Mouse (Mus musculus) midbrain, embryonic 13.5 days (tissue): Measurements from ENCODE around the gene Dclk2. TPM values are rescaled to one million over a fixed set of nuclear protein-coding genes. Genes with fewer than 3 reads are reported as not detected.

Experiments
- ATAC-seq: fragments of 200-750 bp; cut with Nextera tagmentation; 2 replicates; pipeline ENCODE4 v1.8.0; 2017; ENCODE audit warnings: mild to moderate bottlenecking, moderate TSS enrichment, moderate library complexity
- H3K27ac ChIP-seq: fragments of 300-500 bp; sonication (generic); 2 replicates; pipeline ENCODE4 v1.5.1; 2015; ENCODE audit warnings: inconsistent platforms, mild to moderate bottlenecking, moderate library complexity
- H3K27me3 ChIP-seq: fragments of 300-500 bp; sonication (generic); 2 replicates; pipeline ENCODE4 v1.6.1; 2015; ENCODE audit warnings: mild to moderate bottlenecking, inconsistent platforms
- H3K36me3 ChIP-seq: fragments of 300-500 bp; sonication (generic); 2 replicates; pipeline ENCODE4 v1.6.1; 2015; ENCODE audit warnings: mild to moderate bottlenecking, inconsistent platforms
- H3K4me1 ChIP-seq: fragments of 300-500 bp; sonication (generic); replicated peaks from 2 replicates; pipeline ENCODE4 v1.6.1; 2015; ENCODE audit warnings: inconsistent platforms
- H3K4me2 ChIP-seq: fragments of 300-500 bp; sonication (generic); replicated peaks from 2 replicates; pipeline ENCODE4 v1.6.1; 2015; ENCODE audit warnings: moderate library complexity, mild to moderate bottlenecking, inconsistent platforms
- H3K4me3 ChIP-seq: fragments of 300-500 bp; sonication (generic); replicated peaks from 2 replicates; pipeline ENCODE4 v1.5.1; 2015; ENCODE audit warnings: mild to moderate bottlenecking, inconsistent platforms
- H3K9ac ChIP-seq: fragments of 300-500 bp; sonication (generic); replicated peaks from 2 replicates; pipeline ENCODE4 v1.6.1; 2015; ENCODE audit warnings: mild to moderate bottlenecking, inconsistent platforms
- H3K9me3 ChIP-seq: fragments of 300-500 bp; sonication (generic); 2 replicates; pipeline ENCODE4 v1.6.1; 2016; ENCODE audit warnings: mild to moderate bottlenecking, inconsistent platforms
- WGBS: fragments of 180-500 bp; shearing (Covaris S2); methylation state at CpG from one replicate; pipeline ENCODE4 v1.1.7; 2015; 5-methylcytosine and 5-hydroxymethylcytosine counted together
- polyA plus RNA-seq: library from polyadenylated mRNA; unstranded; fragments of >200 nt; fragmentation: Nextera tagmentation; extraction: Ambion mirVana; gene quantifications from 2 replicates; pipeline ENCODE4 v1.2.1, GENCODE M21; 2015

Gene Dclk2
- polyA plus RNA-seq, 1 experiment from 2014 or later = 79.2 TPM

DNA sequence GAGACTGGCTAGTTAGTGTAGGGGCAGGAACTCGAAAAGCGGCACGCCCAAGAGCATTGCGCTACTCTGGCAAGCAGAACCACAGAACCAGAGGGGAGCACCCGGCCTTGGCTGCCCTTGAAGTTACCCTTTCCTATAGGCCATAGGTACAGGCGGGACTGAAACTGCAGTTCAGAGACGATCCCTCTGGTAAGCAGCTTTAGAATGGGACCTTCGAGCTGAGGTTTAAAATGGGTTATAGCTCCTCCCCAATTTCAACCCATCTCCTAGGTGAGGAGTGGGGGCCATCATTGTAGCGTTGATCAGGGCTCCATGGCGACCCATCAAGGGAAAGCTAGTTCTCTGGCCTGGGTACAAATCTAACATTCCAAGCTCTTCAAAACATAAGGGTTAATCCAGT is 3.0 kb upstream of the Dclk2 start:
- no peak for ATAC-seq
- Histone ChIP-seq H3K4me3 (no peak overlapping the region), H3K9me3 (no peaks in the 10 kb centered on the region), H3K27ac (no peak overlapping the region), H3K36me3 (no peaks in the 10 kb centered on the region), H3K4me1 (peaks cover 10% of the 10 kb centered on the region), H3K4me2 (no peak overlapping the region), H3K9ac (no peak overlapping the region), H3K27me3 (no peaks in the 10 kb centered on the region)
- WGBS = 89% methylated on average over 10 of the region's 10 CpGs

DNA sequence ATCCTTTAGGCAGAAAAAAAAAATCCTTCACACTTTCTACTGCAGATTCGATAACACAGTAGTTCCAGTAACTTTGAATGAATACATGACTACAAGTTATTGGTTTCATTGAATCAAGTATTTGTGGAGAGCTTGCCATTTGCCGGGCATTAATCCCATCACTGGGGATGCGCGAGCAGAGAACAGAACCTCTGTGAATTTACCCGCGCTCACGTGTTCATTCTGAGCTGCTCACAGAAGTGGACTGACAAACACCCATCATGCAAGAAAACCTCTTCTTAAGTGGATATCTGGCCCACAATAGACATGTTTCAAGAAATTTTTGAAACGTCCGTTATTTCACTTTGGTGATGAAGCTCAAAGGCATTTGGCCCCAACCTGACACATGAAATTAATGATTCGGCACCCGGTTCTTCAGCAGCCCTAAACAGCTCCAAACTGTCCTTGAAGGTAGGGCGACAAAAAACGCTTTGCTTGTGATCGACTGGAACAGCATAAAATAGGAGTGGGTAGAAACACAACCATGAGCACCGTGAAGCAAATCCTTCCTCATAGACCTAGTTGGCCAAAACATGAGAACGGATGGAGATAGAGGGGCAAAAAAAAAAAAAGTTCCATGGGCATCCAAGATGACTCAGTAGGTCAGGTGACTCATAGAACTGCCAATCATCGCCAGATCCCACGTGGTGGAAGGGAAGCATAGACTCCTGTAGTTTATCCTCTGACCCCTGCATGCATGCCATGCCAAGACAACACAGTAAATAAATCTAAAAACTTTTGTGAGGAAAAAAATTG is 726 bp upstream of the Dclk2 start:
- Histone ChIP-seq H3K9me3 (no peaks in the 10 kb centered on the region), H3K27me3 (no peaks in the 10 kb centered on the region), H3K4me3 (peak overlapping the region; percentile 90), H3K36me3 (peaks cover 11% of the 10 kb centered on the region), H3K4me1 (peaks cover 33% of the 10 kb centered on the region), H3K9ac (no peak overlapping the region), H3K27ac (peak overlapping the region; percentile 97), H3K4me2 (peak overlapping the region; percentile 68)
- ATAC-seq = no peak
- WGBS = 66% methylated on average over 18 of the region's 18 CpGs

DNA sequence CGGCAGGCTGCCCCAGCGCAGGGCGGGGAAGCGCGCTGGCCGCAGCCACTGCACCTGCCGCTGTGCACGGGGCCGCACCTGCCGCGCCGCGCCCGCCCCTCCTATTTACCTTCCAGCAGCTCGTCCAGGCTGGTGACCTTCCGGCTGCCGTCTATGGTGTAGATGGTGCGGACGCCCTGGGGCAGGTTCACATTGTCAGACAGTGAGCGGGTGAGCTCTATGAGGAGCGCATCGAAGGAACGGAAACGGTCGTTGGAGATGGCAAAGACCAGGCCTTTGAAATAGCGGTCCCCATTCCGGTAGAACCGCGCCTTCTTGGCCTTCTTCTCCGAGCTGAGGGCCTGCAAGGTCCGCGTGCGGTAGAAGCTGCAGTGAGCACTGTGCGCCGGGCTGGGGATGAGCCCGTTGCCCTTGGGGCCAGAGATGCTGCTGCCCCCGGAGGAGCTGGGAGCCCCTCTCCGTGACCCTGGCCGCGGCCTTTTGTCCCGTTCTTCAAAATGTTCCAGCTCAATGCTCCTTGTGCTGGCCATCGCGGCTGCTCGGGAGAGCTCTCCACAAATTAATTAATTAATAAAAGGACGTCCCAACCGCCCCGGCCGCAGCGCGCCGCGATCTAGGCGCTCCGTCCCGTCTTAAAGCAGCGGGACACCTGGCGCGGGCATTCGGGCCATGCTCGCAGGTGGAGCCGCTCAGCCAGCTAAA is 860 bp downstream of the Dclk2 start:
- Histone ChIP-seq H3K9ac (peak overlapping the region; percentile 94), H3K36me3 (peaks cover 11% of the 10 kb centered on the region), H3K4me1 (peaks cover 41% of the 10 kb centered on the region), H3K9me3 (no peaks in the 10 kb centered on the region), H3K27me3 (no peaks in the 10 kb centered on the region), H3K27ac (peak overlapping the region; percentile 97), H3K4me2 (peak overlapping the region; percentile 68), H3K4me3 (peak overlapping the region; percentile 90)
- peak; percentile 53 for ATAC-seq
- WGBS = 1% methylated on average over 61 of the region's 61 CpGs

DNA sequence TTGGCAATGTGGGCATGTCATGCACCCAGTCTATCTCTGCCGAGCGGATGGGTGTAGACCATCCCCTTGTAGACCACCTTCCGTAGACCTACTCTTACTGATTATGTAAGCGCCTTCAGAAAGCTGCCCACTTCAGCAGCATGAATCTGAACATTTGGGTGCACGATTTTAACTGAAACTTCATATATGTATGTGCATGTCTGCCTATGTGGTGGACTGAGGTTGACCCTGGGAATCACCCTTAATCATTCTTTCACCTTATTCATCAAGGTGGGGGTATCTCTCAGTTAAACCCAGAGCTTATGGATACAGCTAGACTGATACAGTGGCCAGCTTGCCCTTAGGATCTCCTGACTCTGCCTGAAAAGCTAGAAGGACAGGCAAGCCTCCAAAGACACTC is 3.6 kb downstream of the Dclk2 start:
- H3K36me3 ChIP-seq = peaks cover 11% of the 10 kb centered on the region
- H3K4me2 ChIP-seq = peak overlapping the region; percentile 68
- no peak overlapping the region for H3K9ac ChIP-seq
- peaks cover 41% of the 10 kb centered on the region for H3K4me1 ChIP-seq
- 96% methylated on average over 5 of the region's 5 CpGs for WGBS
- no peaks in the 10 kb centered on the region for H3K27me3 ChIP-seq
- H3K9me3 ChIP-seq = no peaks in the 10 kb centered on the region
- no peak for ATAC-seq
- no peak overlapping the region for H3K4me3 ChIP-seq
- no peak overlapping the region for H3K27ac ChIP-seq

DNA sequence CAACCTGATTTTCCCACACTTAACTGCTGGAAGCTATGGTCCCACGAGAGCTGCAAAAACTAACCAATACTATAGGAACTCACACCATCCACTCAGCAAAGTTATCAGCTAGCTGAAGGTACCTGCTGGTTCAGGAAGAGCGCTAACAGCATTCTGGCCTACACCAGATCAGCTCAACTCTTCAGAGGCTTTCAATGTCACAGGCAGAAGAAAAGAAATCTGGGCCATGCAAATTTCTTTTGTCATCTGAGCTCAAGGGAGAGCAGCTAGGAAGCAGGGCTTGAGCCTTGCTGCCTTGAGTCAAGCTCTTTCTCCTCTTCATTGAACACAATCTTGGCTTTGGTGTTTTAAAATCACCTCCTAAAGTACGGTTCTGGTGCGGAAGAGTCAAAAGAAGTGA is 4.0 kb downstream of the Dclk2 start:
- peaks cover 13% of the 10 kb centered on the region for H3K36me3 ChIP-seq
- H3K4me2 ChIP-seq = peak overlapping the region; percentile 68
- H3K9ac ChIP-seq = no peak overlapping the region
- H3K27ac ChIP-seq = no peak overlapping the region
- H3K4me1 ChIP-seq = peaks cover 41% of the 10 kb centered on the region
- no peak for ATAC-seq
- peak overlapping the region; percentile 6 for H3K4me3 ChIP-seq
- H3K27me3 ChIP-seq = no peaks in the 10 kb centered on the region
- 94% methylated on average over 4 of the region's 4 CpGs for WGBS
- no peaks in the 10 kb centered on the region for H3K9me3 ChIP-seq

DNA sequence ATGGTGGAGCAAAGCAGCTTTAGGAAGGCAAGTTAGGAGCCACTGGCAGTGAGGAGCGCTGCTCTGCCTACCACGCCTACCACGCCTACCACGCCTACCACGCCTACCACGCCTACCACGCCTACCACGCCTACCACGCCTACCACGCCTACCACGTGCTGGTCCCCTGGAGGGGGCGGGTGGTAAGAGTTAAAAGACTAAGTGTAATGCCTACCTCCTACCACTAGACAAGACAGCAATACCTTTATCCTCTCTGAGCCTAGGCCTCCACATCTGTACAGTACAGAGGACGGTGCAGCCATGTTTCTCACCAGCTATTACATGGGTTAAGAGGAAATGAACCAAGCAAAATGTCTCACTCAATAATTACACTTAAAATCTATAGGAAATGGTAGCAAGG is 5.4 kb downstream of the Dclk2 start:
- H3K9ac ChIP-seq = no peak overlapping the region
- no peak overlapping the region for H3K4me3 ChIP-seq
- no peak overlapping the region for H3K27ac ChIP-seq
- peaks cover 20% of the 10 kb centered on the region for H3K36me3 ChIP-seq
- no peak overlapping the region for H3K4me2 ChIP-seq
- H3K4me1 ChIP-seq = peaks cover 37% of the 10 kb centered on the region
- 56% methylated on average over 13 of the region's 13 CpGs for WGBS
- no peak for ATAC-seq
- no peaks in the 10 kb centered on the region for H3K27me3 ChIP-seq
- H3K9me3 ChIP-seq = 0 out of 2 replicates have a peak, but pooled peaks cover 3% of the 10 kb centered on the region

DNA sequence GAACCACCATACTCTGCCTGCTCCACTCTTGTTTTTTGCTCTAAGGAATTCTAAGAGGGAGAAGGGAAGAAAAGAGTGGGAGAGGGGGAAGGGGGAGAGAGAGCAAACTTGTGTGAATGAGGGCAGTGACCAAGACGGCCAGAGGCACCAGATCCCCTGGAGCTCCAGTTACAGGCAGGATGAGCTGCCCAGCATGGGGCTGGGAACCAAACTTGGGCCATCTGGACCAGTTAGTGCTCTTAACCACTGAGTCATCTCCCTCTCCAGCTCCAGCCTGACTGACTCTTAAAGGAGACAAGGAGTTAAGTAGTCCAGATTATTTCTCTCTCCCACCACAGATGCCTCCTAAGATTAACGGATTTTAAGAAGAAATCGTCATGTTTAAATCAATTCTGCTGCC is 6.3 kb downstream of the Dclk2 start:
- Histone ChIP-seq H3K27ac (no peak overlapping the region), H3K27me3 (no peaks in the 10 kb centered on the region), H3K4me1 (peaks cover 37% of the 10 kb centered on the region), H3K9ac (no peak overlapping the region), H3K9me3 (0 out of 2 replicates have a peak, but pooled peaks cover 3% of the 10 kb centered on the region), H3K4me3 (no peak overlapping the region), H3K4me2 (no peak overlapping the region), H3K36me3 (peaks cover 20% of the 10 kb centered on the region)
- ATAC-seq = no peak
- WGBS = 67% methylated on average over 3 of the region's 3 CpGs

DNA sequence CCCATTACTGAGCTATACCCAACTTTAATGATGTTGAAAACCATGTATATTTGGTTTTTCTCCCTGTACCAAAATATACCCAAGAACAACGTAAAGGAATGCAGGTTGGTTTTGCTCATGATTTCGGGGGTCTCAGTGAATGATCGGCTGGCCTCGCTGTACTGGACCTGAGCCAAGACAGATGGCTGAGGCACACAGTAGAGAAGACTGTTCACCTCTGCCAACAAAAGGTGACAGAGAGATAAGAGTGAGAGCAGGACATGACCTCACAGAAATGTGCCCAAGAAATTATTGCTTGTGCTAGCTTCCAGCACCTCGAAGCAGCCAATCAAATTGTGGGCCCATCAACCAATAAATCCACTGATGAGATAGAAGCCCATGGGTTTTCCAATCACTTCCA is 22.3 kb downstream of the Dclk2 start:
- no peak for ATAC-seq
- Histone ChIP-seq H3K27ac (no peak overlapping the region), H3K9ac (no peak overlapping the region), H3K4me3 (no peak overlapping the region), H3K36me3 (peaks cover 29% of the 10 kb centered on the region), H3K27me3 (no peaks in the 10 kb centered on the region), H3K4me1 (no peaks in the 10 kb centered on the region), H3K4me2 (no peak overlapping the region), H3K9me3 (0 out of 2 replicates have a peak, but pooled peaks cover 10% of the 10 kb centered on the region)
- WGBS = 94% methylated on average over 5 of the region's 5 CpGs

DNA sequence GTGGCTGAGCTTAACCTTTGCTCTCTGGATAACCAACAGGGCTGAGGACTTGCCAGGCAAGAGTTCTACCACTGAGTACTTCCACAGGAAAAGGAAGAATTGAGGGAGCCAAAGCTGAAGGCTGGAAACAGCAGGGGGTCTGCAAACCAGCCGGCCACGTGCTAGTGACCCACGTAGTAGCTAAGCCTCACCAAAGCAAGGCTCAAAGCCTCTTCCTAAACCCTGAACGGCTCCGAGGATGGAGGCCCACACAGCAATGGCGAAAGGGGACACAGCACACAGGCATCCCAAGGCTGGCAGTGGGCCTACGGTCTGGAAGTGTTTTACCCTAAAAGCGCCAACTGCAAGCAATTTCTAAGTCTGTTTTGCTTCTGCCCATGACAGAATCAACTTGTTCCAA is 23.1 kb downstream of the Dclk2 start:
- Histone ChIP-seq H3K27ac (no peak overlapping the region), H3K36me3 (peaks cover 23% of the 10 kb centered on the region), H3K4me2 (no peak overlapping the region), H3K27me3 (no peaks in the 10 kb centered on the region), H3K4me3 (no peak overlapping the region), H3K9ac (no peak overlapping the region), H3K4me1 (no peaks in the 10 kb centered on the region), H3K9me3 (0 out of 2 replicates have a peak, but pooled peaks cover 10% of the 10 kb centered on the region)
- WGBS = 48% methylated on average over 8 of the region's 8 CpGs
- no peak for ATAC-seq

DNA sequence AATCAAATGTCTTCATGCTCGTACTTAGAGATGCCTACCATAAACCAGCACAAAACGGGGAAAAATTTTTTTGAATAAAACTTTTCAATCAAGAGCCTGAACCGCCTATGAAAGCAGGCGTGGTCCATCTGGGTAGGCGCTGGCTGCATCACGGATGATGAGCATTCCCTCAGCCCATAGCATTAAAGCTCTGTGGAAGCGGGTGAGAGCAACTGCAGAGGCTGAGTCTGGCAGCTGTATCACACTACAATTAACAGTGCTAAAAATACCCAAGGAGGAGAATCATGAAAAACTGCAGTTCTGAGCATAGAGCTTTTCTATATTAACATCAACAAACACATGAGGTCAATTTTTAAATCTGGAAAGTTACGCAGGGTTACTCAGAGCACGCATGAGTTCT is 23.6 kb downstream of the Dclk2 start:
- no peak for ATAC-seq
- Histone ChIP-seq H3K4me2 (no peak overlapping the region), H3K9ac (no peak overlapping the region), H3K36me3 (peaks cover 19% of the 10 kb centered on the region), H3K9me3 (0 out of 2 replicates have a peak, but pooled peaks cover 10% of the 10 kb centered on the region), H3K4me3 (no peak overlapping the region), H3K4me1 (peaks cover under 1% of the 10 kb centered on the region; the same call in 1 of the 2 replicates), H3K27me3 (no peaks in the 10 kb centered on the region), H3K27ac (no peak overlapping the region)
- 86% methylated on average over 9 of the region's 9 CpGs for WGBS

DNA sequence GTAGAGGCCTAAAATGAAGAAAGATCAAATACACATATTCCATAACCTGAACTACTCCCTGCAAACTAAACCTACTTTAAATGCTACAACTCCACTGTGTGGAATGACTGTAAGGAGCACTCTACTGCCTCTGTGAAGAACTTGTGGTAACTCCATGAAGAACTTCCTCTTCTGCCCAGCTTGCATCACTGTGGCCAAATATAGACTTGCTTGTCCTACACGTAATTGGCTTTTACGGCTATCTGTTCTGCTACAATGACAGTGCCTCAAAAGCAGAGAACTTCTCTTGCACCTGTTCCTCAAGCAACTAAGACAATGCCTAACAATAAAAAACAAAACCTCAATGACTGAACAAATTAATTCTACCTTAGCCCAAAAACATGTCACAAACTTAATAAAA is 26.2 kb downstream of the Dclk2 start:
- 90% methylated on average over 2 of the region's 2 CpGs for WGBS
- ATAC-seq = no peak
- H3K36me3 ChIP-seq = peaks cover 3% of the 10 kb centered on the region; the same call in 1 of the 2 replicates

DNA sequence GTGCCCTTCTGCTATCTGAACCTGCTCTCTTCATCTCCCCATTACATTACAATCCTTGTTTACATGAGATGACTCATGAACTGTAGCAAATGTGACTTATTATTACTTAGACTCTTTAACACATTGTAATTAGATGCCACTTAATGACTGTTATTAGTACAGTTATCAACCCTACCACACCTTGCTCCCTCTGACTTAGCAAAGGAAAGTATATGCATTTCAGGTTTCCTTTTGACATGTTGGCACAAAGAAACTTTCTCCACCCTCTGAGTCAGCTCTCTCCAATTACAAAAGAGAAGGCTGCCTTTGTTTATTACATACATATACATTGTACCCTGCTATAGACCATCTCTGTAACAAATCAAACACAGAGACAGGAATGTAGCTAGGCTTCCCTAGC is 33.1 kb downstream of the Dclk2 start:
- H3K4me2 ChIP-seq = no peak overlapping the region
- H3K4me3 ChIP-seq = no peak overlapping the region
- no peaks in the 10 kb centered on the region for H3K27me3 ChIP-seq
- no peak overlapping the region for H3K27ac ChIP-seq
- H3K36me3 ChIP-seq = peaks cover 2% of the 10 kb centered on the region; the same call in 1 of the 2 replicates
- ATAC-seq = no peak
- no peak overlapping the region for H3K9ac ChIP-seq
- peaks cover 23% of the 10 kb centered on the region for H3K4me1 ChIP-seq
- no peaks in the 10 kb centered on the region for H3K9me3 ChIP-seq

More for the DNA sequence above, 26.2 kb downstream of the Dclk2 start:
- Histone ChIP-seq H3K9ac (no peak overlapping the region), H3K27ac (no peak overlapping the region), H3K9me3 (no peaks in the 10 kb centered on the region), H3K4me3 (no peak overlapping the region), H3K27me3 (no peaks in the 10 kb centered on the region), H3K4me1 (peaks cover 15% of the 10 kb centered on the region), H3K4me2 (no peak overlapping the region)
